Mouse (Mus musculus): ENCODE results near the gene Spocd1. TPM values are rescaled to one million over a fixed set of nuclear protein-coding genes. Genes with fewer than 3 reads are reported as not detected.

Spocd1 gene
- polyA plus RNA-seq, 2 experiments: 0.15 TPM; not detected in 1

DNA sequence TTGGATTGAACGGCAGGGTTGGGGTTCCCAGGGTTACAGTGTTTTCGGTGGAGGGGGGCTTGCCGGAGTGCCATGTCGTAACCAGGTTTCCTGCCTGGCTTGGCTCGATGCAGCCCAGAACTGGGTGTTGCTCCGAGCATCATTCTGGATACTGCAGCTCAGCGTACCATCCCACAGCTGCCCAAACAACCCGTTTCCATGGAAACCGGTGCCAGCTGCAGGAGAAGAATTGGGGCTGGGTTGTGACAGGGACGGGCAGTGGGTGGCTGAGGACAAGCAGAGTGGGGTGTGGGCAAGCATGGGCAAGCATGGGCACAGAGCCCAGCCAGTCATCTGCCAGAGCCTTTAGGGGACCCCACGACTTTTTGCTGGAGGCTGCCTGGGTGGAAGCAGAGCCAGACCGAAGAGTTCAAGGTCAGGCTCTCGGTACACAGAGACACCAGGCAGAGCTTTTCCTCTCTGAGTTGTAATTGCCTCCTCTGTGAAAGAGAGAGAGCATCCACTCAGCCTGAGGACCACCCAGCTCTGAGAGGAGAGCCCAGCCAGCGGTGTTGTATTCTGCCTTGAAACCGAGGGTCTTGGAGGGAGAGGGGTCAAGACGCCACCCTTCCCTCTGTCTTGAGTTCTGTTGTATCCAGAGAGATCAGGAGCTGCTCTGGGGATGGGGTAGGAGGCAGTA is 5.3 kb downstream of the Spocd1 start:
- no peak for ATAC-seq (ENCODE audit: low FRiP score, low read depth)
- no peaks in the 10 kb centered on the region for H3K36me3 ChIP-seq (ENCODE audit: control insufficient read depth, insufficient read depth, low read length)

DNA sequence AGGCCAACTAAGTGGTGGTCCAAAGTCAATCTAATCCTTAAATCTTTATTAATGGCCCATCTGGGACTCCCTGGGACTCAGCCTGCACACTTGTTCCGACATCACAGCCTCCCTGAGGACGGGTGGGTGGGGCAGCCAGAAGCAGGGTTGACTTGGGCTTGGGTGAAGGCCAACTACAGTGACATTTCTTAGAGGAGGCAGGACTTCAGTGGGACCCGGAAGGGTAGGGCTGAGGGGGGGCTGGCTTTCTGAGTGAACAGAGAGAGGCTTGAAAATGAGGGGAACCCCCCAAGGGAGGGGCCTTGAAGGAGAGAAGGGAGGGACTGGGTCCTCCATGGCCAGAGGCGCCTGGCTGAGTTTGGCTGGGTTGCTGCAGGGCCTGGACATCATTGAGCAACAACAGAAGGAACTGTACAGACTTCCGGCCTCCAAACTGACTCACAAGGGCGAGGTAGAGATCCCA is 22.3 kb downstream of the Spocd1 start:
- Histone ChIP-seq H3K9ac (ENCODE audit: low read depth, low read length, severe bottlenecking) (no peak overlapping the region), H3K9me3 (ENCODE audit: control insufficient read depth, low read length) (no peaks in the 10 kb centered on the region), H3K4me3 (replicated peaks; ENCODE audit: low read length) (no peak overlapping the region), H3K27ac (replicated peaks; ENCODE audit: low read depth, low read length) (no peak overlapping the region), H3K27me3 (ENCODE audit: control insufficient read depth, insufficient read depth, low read length) (no peaks in the 10 kb centered on the region), H3K4me2 (replicated peaks; ENCODE audit: low read depth, low read length, severe bottlenecking) (no peak overlapping the region), H3K36me3 (ENCODE audit: control insufficient read depth, insufficient read depth, low read length) (no peaks in the 10 kb centered on the region), H3K4me1 (ENCODE audit: control insufficient read depth, insufficient read depth, low read length) (no peaks in the 10 kb centered on the region)
- ATAC-seq (ENCODE audit: low FRiP score, low read depth) (no peak), DNase-seq (ENCODE audit: low spot score) (no peak)
- TF ChIP-seq POLR2A (IDR thresholded peaks at IDR 0.05; ENCODE audit: borderline replicate concordance, extremely low read depth, insufficient read depth, insufficient read length): no peak
- WGBS: 59% methylated on average over 6 of the region's 6 CpGs

More for the DNA sequence above, 5.3 kb downstream of the Spocd1 start:
- TF ChIP-seq POLR2A (IDR thresholded peaks at IDR 0.05; ENCODE audit: borderline replicate concordance, extremely low read depth, insufficient read depth, insufficient read length): no peak
- H3K27me3 ChIP-seq (ENCODE audit: control insufficient read depth, insufficient read depth, low read length): no peaks in the 10 kb centered on the region
- 0 out of 2 replicates have a peak, but pooled peaks cover 5% of the 10 kb centered on the region for H3K9me3 ChIP-seq (ENCODE audit: control insufficient read depth, low read length)
- no peaks in the 10 kb centered on the region for H3K4me1 ChIP-seq (ENCODE audit: control insufficient read depth, insufficient read depth, low read length)
- H3K4me3 ChIP-seq (replicated peaks; ENCODE audit: low read length): no peak overlapping the region
- H3K9ac ChIP-seq (ENCODE audit: low read depth, low read length, severe bottlenecking): no peak overlapping the region
- no peak overlapping the region for H3K4me2 ChIP-seq (replicated peaks; ENCODE audit: low read depth, low read length, severe bottlenecking)
- no peak for DNase-seq (ENCODE audit: low spot score)
- 66% methylated on average over 16 of the region's 16 CpGs for WGBS
- no peak overlapping the region for H3K27ac ChIP-seq (replicated peaks; ENCODE audit: low read depth, low read length)

DNA sequence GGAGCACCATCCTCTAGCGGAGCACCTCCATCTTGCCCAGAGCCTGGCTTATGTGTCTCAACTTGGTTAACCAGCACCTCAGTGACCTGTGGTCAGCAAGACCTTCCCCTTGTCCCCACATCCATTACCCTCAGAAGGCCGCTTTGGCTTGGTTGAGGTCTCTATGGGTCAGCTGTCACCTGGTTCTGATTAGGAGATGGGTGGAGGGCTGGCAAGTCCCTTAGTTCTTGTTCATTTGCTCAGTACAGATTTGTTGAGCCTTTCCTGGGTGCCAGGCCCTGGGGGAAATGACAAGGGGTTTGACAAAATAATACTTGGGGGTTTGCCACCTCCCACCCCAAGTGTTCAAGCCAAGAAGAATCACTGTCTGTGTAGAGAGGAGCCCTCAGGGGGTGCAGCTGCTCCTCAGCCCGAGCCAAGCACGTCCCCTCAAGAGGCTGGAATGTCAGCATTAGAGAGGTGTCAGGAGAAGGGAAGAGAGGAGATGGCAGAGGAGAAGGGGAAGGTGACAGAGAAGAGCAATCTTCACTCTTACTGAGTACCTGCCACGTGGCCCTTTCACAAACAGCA is 23.3 kb downstream of the Spocd1 start:
- Histone ChIP-seq H3K36me3 (ENCODE audit: control insufficient read depth, insufficient read depth, low read length) (no peaks in the 10 kb centered on the region), H3K4me3 (replicated peaks; ENCODE audit: low read length) (no peak overlapping the region), H3K4me1 (ENCODE audit: control insufficient read depth, insufficient read depth, low read length) (no peaks in the 10 kb centered on the region), H3K9me3 (ENCODE audit: control insufficient read depth, low read length) (no peaks in the 10 kb centered on the region), H3K27ac (replicated peaks; ENCODE audit: low read depth, low read length) (no peak overlapping the region), H3K27me3 (ENCODE audit: control insufficient read depth, insufficient read depth, low read length) (no peaks in the 10 kb centered on the region), H3K4me2 (replicated peaks; ENCODE audit: low read depth, low read length, severe bottlenecking) (no peak overlapping the region), H3K9ac (ENCODE audit: low read depth, low read length, severe bottlenecking) (no peak overlapping the region)
- no peak for TF ChIP-seq POLR2A (IDR thresholded peaks at IDR 0.05; ENCODE audit: borderline replicate concordance, extremely low read depth, insufficient read depth, insufficient read length)
- no peak for DNase-seq (ENCODE audit: low spot score)
- ATAC-seq (ENCODE audit: low FRiP score, low read depth): no peak
- WGBS: 37% methylated on average over 5 of the region's 5 CpGs

DNA sequence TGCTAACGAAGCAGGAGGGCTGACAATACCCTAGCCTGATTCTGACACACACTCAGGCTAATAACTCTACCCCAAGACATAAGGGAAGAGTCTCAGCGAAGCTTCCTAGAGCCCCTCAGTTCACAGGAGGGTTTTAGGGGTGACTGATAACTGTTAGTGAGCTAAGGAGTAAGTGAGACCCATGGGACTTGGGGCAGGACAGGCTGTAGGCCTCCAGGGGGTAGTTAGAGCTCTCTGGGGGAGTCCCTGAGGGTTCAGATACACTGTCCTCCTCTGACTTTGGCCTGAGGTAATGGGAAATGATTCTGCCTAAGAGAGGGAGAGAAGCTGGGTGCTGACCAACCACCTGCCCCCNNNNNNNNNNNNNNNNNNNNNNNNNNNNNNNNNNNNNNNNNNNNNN is 25.5 kb downstream of the Spocd1 start:
- Histone ChIP-seq H3K27ac (replicated peaks; ENCODE audit: low read depth, low read length) (no peak overlapping the region), H3K27me3 (ENCODE audit: control insufficient read depth, insufficient read depth, low read length) (no peaks in the 10 kb centered on the region), H3K9ac (ENCODE audit: low read depth, low read length, severe bottlenecking) (no peak overlapping the region), H3K9me3 (ENCODE audit: control insufficient read depth, low read length) (no peaks in the 10 kb centered on the region), H3K36me3 (ENCODE audit: control insufficient read depth, insufficient read depth, low read length) (no peaks in the 10 kb centered on the region), H3K4me3 (replicated peaks; ENCODE audit: low read length) (no peak overlapping the region), H3K4me1 (ENCODE audit: control insufficient read depth, insufficient read depth, low read length) (no peaks in the 10 kb centered on the region), H3K4me2 (replicated peaks; ENCODE audit: low read depth, low read length, severe bottlenecking) (no peak overlapping the region)
- TF ChIP-seq POLR2A (IDR thresholded peaks at IDR 0.05; ENCODE audit: borderline replicate concordance, extremely low read depth, insufficient read depth, insufficient read length): no peak
- DNase-seq (ENCODE audit: low spot score) (no peak), ATAC-seq (ENCODE audit: low FRiP score, low read depth) (no peak)
- WGBS: 55% methylated on average over 2 of the region's 2 CpGs

DNA sequence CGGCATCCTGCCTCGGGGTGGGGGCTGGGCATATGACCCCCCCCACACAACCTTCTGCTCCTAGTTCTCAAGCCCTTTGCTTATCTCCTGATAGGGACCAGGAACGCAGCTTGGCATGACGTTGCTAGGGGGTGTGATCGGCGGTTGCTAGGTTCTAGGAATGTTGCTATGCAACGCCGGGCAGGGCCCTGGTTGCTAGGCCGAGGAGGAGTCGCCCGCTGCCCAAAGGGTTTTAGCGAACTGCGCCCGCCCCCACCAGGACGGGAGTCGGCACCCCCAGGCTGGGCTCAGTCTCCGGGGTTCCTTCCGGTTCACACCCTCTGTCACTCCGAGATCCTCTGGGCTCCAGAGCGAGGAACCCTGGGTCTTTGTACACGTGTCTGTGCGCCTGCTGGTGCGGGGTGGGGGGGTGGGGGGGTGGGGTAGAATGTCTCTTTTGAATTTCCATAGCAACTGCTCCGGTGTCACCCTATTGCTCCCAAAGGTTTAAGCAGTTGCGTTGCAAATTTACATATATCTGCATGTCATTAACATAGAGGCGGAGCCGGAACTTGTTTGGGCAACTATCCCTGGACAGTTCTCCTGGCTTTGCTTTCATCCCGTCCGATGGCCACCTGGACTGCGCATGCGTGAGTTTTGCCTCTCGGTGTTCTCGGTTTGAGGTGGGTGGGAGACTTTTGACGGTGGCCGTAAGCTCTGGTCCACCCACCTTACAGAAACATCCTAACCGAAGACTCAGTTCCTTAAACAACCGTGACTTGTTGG is 31.3 kb downstream of the Spocd1 start:
- ATAC-seq (ENCODE audit: low FRiP score, low read depth): peak; percentile 61
- WGBS: 1% methylated on average over 34 of the region's 37 CpGs
- TF ChIP-seq POLR2A (IDR thresholded peaks at IDR 0.05; ENCODE audit: borderline replicate concordance, extremely low read depth, insufficient read depth, insufficient read length): no peak
- peak; percentile 75 for DNase-seq (ENCODE audit: low spot score)
- no peak overlapping the region for H3K27ac ChIP-seq (replicated peaks; ENCODE audit: low read depth, low read length)
- no peaks in the 10 kb centered on the region for H3K36me3 ChIP-seq (ENCODE audit: control insufficient read depth, insufficient read depth, low read length)
- no peaks in the 10 kb centered on the region for H3K9me3 ChIP-seq (ENCODE audit: control insufficient read depth, low read length)
- peak overlapping the region; percentile 93 for H3K4me2 ChIP-seq (replicated peaks; ENCODE audit: low read depth, low read length, severe bottlenecking)
- H3K27me3 ChIP-seq (ENCODE audit: control insufficient read depth, insufficient read depth, low read length): no peaks in the 10 kb centered on the region
- H3K9ac ChIP-seq (ENCODE audit: low read depth, low read length, severe bottlenecking): peak overlapping the region; percentile 40
- H3K4me1 ChIP-seq (ENCODE audit: control insufficient read depth, insufficient read depth, low read length): 0 out of 2 replicates have a peak, but pooled peaks cover 3% of the 10 kb centered on the region
- peak overlapping the region; percentile 44 for H3K4me3 ChIP-seq (replicated peaks; ENCODE audit: low read length)
